Mouse (Mus musculus): ENCODE measurements at regions not wholly inside any gene's neighbourhood (a gene's known extent, or its start where the extent isn't known, plus 50 kb on each side); places are given as distances from the start of the nearest gene placed in this dataset.

GRCm38 (mm10) chr2:11011041-11011962 is 160.6 kb upstream of the Prkcq start:
- TF ChIP-seq CHD2 (IDR thresholded peaks at IDR 0.05; ENCODE audit: low read depth, low read length) = no peak
- TF ChIP-seq ZNF384 (IDR thresholded peaks at IDR 0.05; ENCODE audit: low read depth, low read length) = no peak
- TF ChIP-seq HCFC1 (IDR thresholded peaks at IDR 0.05; ENCODE audit: borderline replicate concordance, insufficient read depth, low read length) = no peak
- TF ChIP-seq ZC3H11A (IDR thresholded peaks at IDR 0.05; ENCODE audit: borderline replicate concordance, low read depth, low read length) = no peak
